10 mouse cellular contexts compared by ENCODE assay signal in the genomic region with DNA sequence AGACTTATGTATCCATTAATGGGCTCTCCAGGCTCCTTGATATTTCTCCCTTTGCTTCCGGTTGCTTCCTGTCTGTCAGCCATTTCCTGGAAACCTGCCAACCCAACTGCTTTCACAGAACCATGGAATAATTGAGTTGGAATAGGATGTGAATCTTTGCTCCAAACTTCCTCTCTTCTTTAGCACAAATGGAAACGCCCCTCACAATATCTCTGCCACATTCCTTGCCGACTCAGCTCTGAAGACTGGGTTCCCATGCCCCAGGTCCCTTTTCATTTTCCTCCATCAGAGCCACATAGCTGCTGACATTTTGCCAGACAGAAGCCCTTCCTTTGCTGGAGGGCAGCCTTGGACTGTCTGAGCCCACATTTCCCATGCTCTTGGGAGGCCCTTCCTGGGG.
A peak's percentile ranks its signal among the peaks of the same experiment; 100 is the strongest.
DNase-seq lines count a peak whose midpoint lies in the region; ATAC-seq lines count a peak whose summit lies in the region.
"Had no signal": no experiment of that assay in that cellular context is flagged by ENCODE, and none has a peak within 500 bp of the region (broad histone marks: within the 10 kb centered on the region; RNA-seq: fewer than 3 reads in every experiment).

No protein-coding gene starts in this region.

- ATAC-seq in kidney, embryonic 14.5 days (ENCODE audit: low FRiP score, low TSS enrichment), result no peak
- ATAC-seq in heart, embryonic 11.5 days (replicated peaks; ENCODE audit: insufficient number of reproducible peaks, low FRiP score, low TSS enrichment), result 0 out of 2 replicates have a peak, but pooled peaks have one; percentile 18
- ATAC-seq in limb, embryonic 15.5 days (ENCODE audit: insufficient number of reproducible peaks, low FRiP score, low TSS enrichment, low read depth), result 0 out of 2 replicates have a peak, but pooled peaks have one; percentile 48
- ATAC-seq in cerebellum, adult (ENCODE audit: insufficient number of reproducible peaks, low FRiP score, low TSS enrichment), result no peak
- ATAC-seq: Patski had no signal

- no peak overlapping the region for H3K4me3 ChIP-seq in kidney, embryonic 14.5 days (ENCODE audit: low read length)
- no peak overlapping the region for H3K4me3 ChIP-seq in brown adipose tissue, adult 24 weeks (ENCODE audit: insufficient read depth, low read depth, low read length)
- H3K4me3 ChIP-seq in heart, embryonic 11.5 days (ENCODE audit: low read depth, low read length), result no peak overlapping the region
- H3K4me3 ChIP-seq in limb, embryonic 15.5 days, result no peak overlapping the region
- H3K4me3 ChIP-seq: liver, embryonic 13.5 days had no signal

- no peaks in the 10 kb centered on the region for H3K27me3 ChIP-seq in kidney, embryonic 14.5 days (ENCODE audit: control insufficient read depth, insufficient read depth, low read length)
- H3K27me3 ChIP-seq in heart, embryonic 11.5 days (ENCODE audit: control insufficient read depth, insufficient read depth, low read length), result no peaks in the 10 kb centered on the region
- no peaks in the 10 kb centered on the region for H3K27me3 ChIP-seq in limb, embryonic 15.5 days
- H3K27me3 ChIP-seq: liver, embryonic 13.5 days; Patski had no signal

- H3K9ac ChIP-seq in kidney, embryonic 14.5 days (ENCODE audit: low read depth, low read length), result no peak overlapping the region
- H3K9ac ChIP-seq in heart, embryonic 11.5 days (ENCODE audit: low read depth, low read length), result no peak overlapping the region
- no peak overlapping the region for H3K9ac ChIP-seq in limb, embryonic 15.5 days
- H3K9ac ChIP-seq: liver, embryonic 13.5 days had no signal

- no peak overlapping the region for H3K4me2 ChIP-seq in kidney, embryonic 14.5 days (replicated peaks; ENCODE audit: low read depth, low read length)
- H3K4me2 ChIP-seq in heart, embryonic 11.5 days, result no peak overlapping the region
- no peak overlapping the region; the same call in 1 of the 2 replicates for H3K4me2 ChIP-seq in limb, embryonic 15.5 days
- H3K4me2 ChIP-seq: liver, embryonic 13.5 days had no signal

- WGBS in kidney, embryonic 14.5 days, result 53% methylated on average over 3 of the region's 3 CpGs
- 48% methylated on average over 3 of the region's 3 CpGs for WGBS in heart, embryonic 11.5 days (ENCODE audit: insufficient replicate concordance)
- 21% methylated on average over 3 of the region's 3 CpGs for WGBS in limb, embryonic 15.5 days

- H3K9me3 ChIP-seq in kidney, embryonic 14.5 days (ENCODE audit: control insufficient read depth, low read length), result peaks cover 9% of the 10 kb centered on the region; the same call in 1 of the 2 replicates
- H3K9me3 ChIP-seq in heart, embryonic 11.5 days (replicated peaks; ENCODE audit: control insufficient read depth, low read length), result peaks cover 2% of the 10 kb centered on the region; the same call in 1 of the 2 replicates
- no peaks in the 10 kb centered on the region for H3K9me3 ChIP-seq in limb, embryonic 15.5 days
- H3K9me3 ChIP-seq: liver, embryonic 13.5 days had no signal

- DNase-seq in kidney, adult 8-10 months, result no peak
- DNase-seq in urinary bladder, postnatal 4 days (ENCODE audit: low spot score in 2 of 2), result no peak
- no peak for DNase-seq in urinary bladder, adult 18-20 months (ENCODE audit: low spot score in 2 of 2)
- DNase-seq: liver, embryonic 13.5 days had no signal

- peak overlapping the region; percentile 82; the same call in 1 of the 2 replicates for H3K27ac ChIP-seq in kidney, embryonic 14.5 days (ENCODE audit: low read depth, low read length)
- peak overlapping the region; percentile 34 for H3K27ac ChIP-seq in brown adipose tissue, adult 24 weeks (replicated peaks; ENCODE audit: low read depth, low read length)
- H3K27ac ChIP-seq in heart, embryonic 11.5 days (ENCODE audit: low read depth, low read length), result peak overlapping the region; percentile 78
- peak overlapping the region; percentile 82 for H3K27ac ChIP-seq in limb, embryonic 15.5 days
- H3K27ac ChIP-seq: liver, embryonic 13.5 days had no signal

- H3K4me1 ChIP-seq in kidney, embryonic 14.5 days (ENCODE audit: control insufficient read depth, insufficient read depth, low read length), result peaks cover 12% of the 10 kb centered on the region
- peaks cover 9% of the 10 kb centered on the region; the same call in 1 of the 2 replicates for H3K4me1 ChIP-seq in brown adipose tissue, adult 24 weeks (ENCODE audit: control insufficient read depth, insufficient read depth, insufficient read length, low read length)
- H3K4me1 ChIP-seq in heart, embryonic 11.5 days (ENCODE audit: control insufficient read depth, insufficient read depth, low read length), result peaks cover 14% of the 10 kb centered on the region
- H3K4me1 ChIP-seq in limb, embryonic 15.5 days, result peaks cover 11% of the 10 kb centered on the region
- H3K4me1 ChIP-seq: liver, embryonic 13.5 days had no signal

- H3K36me3 ChIP-seq in kidney, embryonic 14.5 days (ENCODE audit: control insufficient read depth, insufficient read depth, low read length), result no peaks in the 10 kb centered on the region
- H3K36me3 ChIP-seq in heart, embryonic 11.5 days (ENCODE audit: control insufficient read depth, insufficient read depth, low read length), result no peaks in the 10 kb centered on the region
- no peaks in the 10 kb centered on the region for H3K36me3 ChIP-seq in limb, embryonic 15.5 days
- H3K36me3 ChIP-seq: liver, embryonic 13.5 days had no signal

Comparison
In these comparisons a context has a peak if more than half of its experiments do, and no peak if none do; other contexts are left out.
1. ATAC-seq: peak in heart, embryonic 11.5 days (single experiment) and limb, embryonic 15.5 days (single experiment); none in kidney, embryonic 14.5 days (single experiment) and cerebellum, adult (single experiment).
2. Peak in every context shown above with its lines, with median percentiles within 50 percentile points of each other: H3K27ac ChIP-seq.